Mouse (Mus musculus) kidney, postnatal 14 days (tissue): ENCODE measurements around the gene Zfp936.
"Not testable (repeated sequence)": the region's sequence is repeated elsewhere in the genome, so short reads cannot be mapped to it uniquely, and the experiment has no call there.

Experiments
- DNase-seq: peaks from one replicate; pipeline ENCODE4 v3.0.0; 2022; ENCODE audit warnings: mixed read lengths

The Zfp936 gene

DNA sequence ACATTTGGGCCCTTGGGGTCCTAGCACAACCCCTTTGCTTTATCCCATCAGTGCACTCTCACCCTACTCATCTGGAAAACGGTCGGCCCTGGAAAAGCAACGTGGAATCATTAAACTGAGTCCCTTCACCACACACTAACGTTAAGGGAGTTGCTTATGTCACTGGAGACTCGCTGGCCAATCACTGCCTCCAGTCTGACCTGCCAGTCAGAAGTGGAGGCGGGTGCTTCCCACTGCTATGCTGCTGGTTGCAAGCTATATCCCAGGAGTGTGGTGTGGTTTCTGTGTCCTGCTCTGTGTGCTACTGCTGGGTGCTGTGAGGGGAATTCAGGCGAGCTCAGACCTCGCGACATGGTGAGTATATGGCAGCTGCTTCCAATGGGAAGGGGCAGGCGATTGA lies at the start of gene Zfp936:
Gene Zfp936, plus strand, starts transcription at position 301 of the 400 bp plus-strand sequence.
- not testable (repeated sequence) for DNase-seq

- DNase-seq: no peak
Observed at GRCm38 (mm10) chr7:43077831-43078230, 36.2 kb upstream of the Zfp936 start.

- DNase-seq: not testable (repeated sequence)
Observed at GRCm38 (mm10) chr7:43128691-43129090, 14.7 kb downstream of the Zfp936 start.

GRCm38 (mm10) chr7:43164121-43164520 lies 50.1 kb downstream of the Zfp936 start:
- DNase-seq: not testable (repeated sequence)

- not testable (repeated sequence) for DNase-seq
Observed at GRCm38 (mm10) chr7:43167101-43167500, 53.1 kb downstream of the Zfp936 start.

GRCm38 (mm10) chr7:43167811-43168210 lies 53.8 kb downstream of the Zfp936 start:
- not testable (repeated sequence) for DNase-seq

DNA sequence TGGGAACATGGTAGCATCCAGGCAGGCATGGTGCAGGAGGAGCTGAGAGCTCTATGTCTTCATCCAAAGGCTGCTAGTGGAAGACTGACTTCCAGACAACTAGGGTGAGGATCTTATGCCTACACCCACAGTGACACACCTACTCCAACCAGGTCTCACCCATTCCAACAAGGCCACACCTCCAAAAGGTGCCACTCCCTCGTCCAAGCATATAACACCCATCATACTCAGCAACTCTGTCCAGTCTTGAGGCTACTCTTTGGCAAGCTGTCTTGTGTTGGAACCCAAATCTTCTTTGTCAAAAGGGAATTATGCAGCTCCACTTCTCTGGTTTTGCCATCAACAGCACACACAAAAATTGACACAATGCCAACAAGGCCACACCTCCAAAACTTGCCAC lies 54.2 kb downstream of the Zfp936 start:
- not testable (repeated sequence) for DNase-seq

GRCm38 (mm10) chr7:43177003-43177702 lies 63.1 kb downstream of the Zfp936 start:
- DNase-seq: no peak

DNA sequence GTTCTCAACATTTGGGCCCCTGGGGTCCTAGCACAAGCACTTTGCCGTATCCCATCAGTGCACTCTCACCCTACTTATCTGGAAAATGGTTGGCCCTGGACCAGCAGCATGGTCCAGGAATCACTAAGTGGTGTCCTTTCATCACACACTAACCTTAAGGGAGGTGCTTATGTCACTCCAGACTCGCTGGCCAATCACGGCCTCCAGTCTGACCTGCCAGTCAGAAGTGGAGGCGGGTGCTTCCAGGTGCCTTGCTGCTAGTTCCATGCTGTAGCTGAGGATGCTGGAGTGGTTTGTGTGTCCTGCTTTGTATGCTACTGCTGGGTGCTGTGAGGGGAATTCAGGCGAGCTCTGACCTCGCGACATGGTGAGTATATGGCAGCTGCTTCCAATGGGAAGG lies 99.8 kb downstream of the Zfp936 start:
- DNase-seq: peak; percentile 21
